Mouse (Mus musculus): Measurements from ENCODE around the gene Mesd.

Mesd gene

GRCm38 (mm10) chr7:83920241-83920640, 36.0 kb downstream of the Mesd start:
- DNase-seq, result no peak

- DNase-seq, result no peak
Measured at GRCm38 (mm10) chr7:83921637-83922036, 37.4 kb downstream of the Mesd start.

- DNase-seq, result no peak
Measured at GRCm38 (mm10) chr7:83939017-83939721, 54.9 kb downstream of the Mesd start.

GRCm38 (mm10) chr7:83940136-83940535, 55.9 kb downstream of the Mesd start:
- DNase-seq, result no peak

GRCm38 (mm10) chr7:83941701-83942101, 57.4 kb downstream of the Mesd start:
- DNase-seq, result peak; percentile 68

- no peak for DNase-seq
Measured at GRCm38 (mm10) chr7:83948743-83949142, 64.5 kb downstream of the Mesd start.

GRCm38 (mm10) chr7:83949662-83950061, 65.4 kb downstream of the Mesd start:
- DNase-seq, result no peak

All from cerebellum, adult 8-10 months (tissue).